Comparison of ENCODE assay signal across 16 mouse cellular contexts in genomic region chr17:31308291-31308816, GRCm38 (mm10). TPM values are rescaled to one million over a fixed set of nuclear protein-coding genes. Genes with fewer than 3 reads are reported as not detected.
DNase-seq lines count a peak whose midpoint lies in the region; ATAC-seq and TF ChIP-seq lines count a peak whose summit lies in the region.
"Had no signal": no experiment of that assay in that cellular context is flagged by ENCODE, and none has a peak within 500 bp of the region (broad histone marks: within the 10 kb centered on the region; RNA-seq: fewer than 3 reads in every experiment).

No protein-coding gene starts in this region.

- H3K36me3 ChIP-seq in heart, postnatal 0 days (replicated peaks; ENCODE audit: control insufficient read depth, insufficient read depth, low read length): no peaks in the 10 kb centered on the region
- no peaks in the 10 kb centered on the region for H3K36me3 ChIP-seq in heart, embryonic 11.5 days (ENCODE audit: control insufficient read depth, insufficient read depth, low read length)
- H3K36me3 ChIP-seq in neural tube, embryonic 13.5 days: peaks cover 5% of the 10 kb centered on the region; the same call in 1 of the 2 replicates
- no peaks in the 10 kb centered on the region; the same call in 1 of the 2 replicates for H3K36me3 ChIP-seq in intestine, embryonic 16.5 days (ENCODE audit: control insufficient read depth, insufficient read depth, low read length)
- H3K36me3 ChIP-seq in liver, embryonic 11.5 days (ENCODE audit: control insufficient read depth, insufficient read depth, low read length): no peaks in the 10 kb centered on the region
- H3K36me3 ChIP-seq: hindbrain, embryonic 15.5 days; kidney, embryonic 15.5 days; liver, embryonic 13.5 days; midbrain, embryonic 12.5 days had no signal

- no peak overlapping the region for H3K4me2 ChIP-seq in heart, postnatal 0 days (ENCODE audit: low read depth, low read length)
- no peak overlapping the region for H3K4me2 ChIP-seq in heart, embryonic 11.5 days
- no peak overlapping the region for H3K4me2 ChIP-seq in neural tube, embryonic 13.5 days
- H3K4me2 ChIP-seq in intestine, embryonic 16.5 days (ENCODE audit: low read depth, low read length): no peak overlapping the region
- H3K4me2 ChIP-seq in liver, embryonic 11.5 days: no peak overlapping the region
- H3K4me2 ChIP-seq: hindbrain, embryonic 15.5 days; kidney, embryonic 15.5 days; liver, embryonic 13.5 days; midbrain, embryonic 12.5 days had no signal

- no peak for TF ChIP-seq EP300 in heart, postnatal 0 days (IDR thresholded peaks at IDR 0.05; ENCODE audit: low read depth)

- no peak overlapping the region for H3K4me3 ChIP-seq in heart, postnatal 0 days (ENCODE audit: low read depth, low read length)
- no peak overlapping the region for H3K4me3 ChIP-seq in heart, embryonic 11.5 days (ENCODE audit: low read depth, low read length)
- no peak overlapping the region for H3K4me3 ChIP-seq in neural tube, embryonic 13.5 days
- no peak overlapping the region for H3K4me3 ChIP-seq in intestine, embryonic 16.5 days (ENCODE audit: low read length)
- no peak overlapping the region for H3K4me3 ChIP-seq in liver, embryonic 11.5 days (ENCODE audit: low read depth, low read length)
- H3K4me3 ChIP-seq: erythroblast, embryonic 14.5 days; hindbrain, embryonic 15.5 days; kidney, embryonic 15.5 days; liver, embryonic 13.5 days; midbrain, embryonic 12.5 days had no signal

- H3K27ac ChIP-seq in heart, postnatal 0 days (ENCODE audit: low read depth): peak overlapping the region; percentile 43; the same call in 1 of the 2 replicates
- no peak overlapping the region for H3K27ac ChIP-seq in heart, embryonic 11.5 days (ENCODE audit: low read depth, low read length)
- H3K27ac ChIP-seq in neural tube, embryonic 13.5 days (replicated peaks): peak overlapping the region; percentile 80; the same call in 1 of the 2 replicates
- peak overlapping the region; percentile 55 for H3K27ac ChIP-seq in intestine, embryonic 16.5 days (ENCODE audit: low read length)
- H3K27ac ChIP-seq in liver, embryonic 11.5 days (ENCODE audit: low read depth, low read length): no peak overlapping the region
- H3K27ac ChIP-seq: kidney, embryonic 15.5 days; liver, embryonic 13.5 days; midbrain, embryonic 12.5 days had no signal

- no peak for TF ChIP-seq CTCF in heart, postnatal 0 days (IDR thresholded peaks at IDR 0.05; ENCODE audit: low read depth)

- H3K27me3 ChIP-seq in heart, postnatal 0 days (ENCODE audit: control insufficient read depth, insufficient read depth, low read length): no peaks in the 10 kb centered on the region
- H3K27me3 ChIP-seq in heart, embryonic 11.5 days (ENCODE audit: control insufficient read depth, insufficient read depth, low read length): no peaks in the 10 kb centered on the region
- no peaks in the 10 kb centered on the region for H3K27me3 ChIP-seq in neural tube, embryonic 13.5 days
- no peaks in the 10 kb centered on the region for H3K27me3 ChIP-seq in intestine, embryonic 16.5 days (replicated peaks; ENCODE audit: control insufficient read depth, insufficient read depth, low read length)
- no peaks in the 10 kb centered on the region for H3K27me3 ChIP-seq in liver, embryonic 11.5 days (replicated peaks; ENCODE audit: control insufficient read depth, insufficient read depth, low read length)
- H3K27me3 ChIP-seq: hindbrain, embryonic 15.5 days; kidney, embryonic 15.5 days; liver, embryonic 13.5 days; midbrain, embryonic 12.5 days had no signal

- peak; percentile 54 for ATAC-seq in heart, postnatal 0 days (ENCODE audit: insufficient read depth, low read depth)
- ATAC-seq in heart, embryonic 11.5 days (replicated peaks; ENCODE audit: insufficient number of reproducible peaks, low FRiP score, low TSS enrichment): no peak
- ATAC-seq in neural tube, embryonic 13.5 days (ENCODE audit: low read depth): no peak
- peak; percentile 36; the same call in 1 of the 2 replicates for ATAC-seq in intestine, embryonic 16.5 days
- ATAC-seq in liver, embryonic 11.5 days (replicated peaks; ENCODE audit: low FRiP score): no peak
- ATAC-seq: activated CD4-positive, CD25-positive, alpha-beta regulatory T cell, adult 4 months; forebrain, embryonic 16.5 days had no signal

- H3K4me1 ChIP-seq in heart, postnatal 0 days (ENCODE audit: control insufficient read depth, insufficient read depth): peaks cover 18% of the 10 kb centered on the region
- H3K4me1 ChIP-seq in heart, embryonic 11.5 days (ENCODE audit: control insufficient read depth, insufficient read depth, low read length): peaks cover 18% of the 10 kb centered on the region
- H3K4me1 ChIP-seq in neural tube, embryonic 13.5 days (replicated peaks): peaks cover 35% of the 10 kb centered on the region
- H3K4me1 ChIP-seq in intestine, embryonic 16.5 days (ENCODE audit: control insufficient read depth, insufficient read depth, low read length): peaks cover 26% of the 10 kb centered on the region
- H3K4me1 ChIP-seq in liver, embryonic 11.5 days (replicated peaks; ENCODE audit: control insufficient read depth, insufficient read depth, low read length): peaks cover 19% of the 10 kb centered on the region

- no peak for DNase-seq in heart, postnatal 0 days (ENCODE audit: low spot score)
- DNase-seq in neural tube, embryonic 10.5 days (ENCODE audit: extremely low spot score, low spot score): no peak
- no peak for DNase-seq in liver, embryonic 11.5 days (ENCODE audit: low spot score)
- DNase-seq in cerebellum, adult 8-10 months: no peak
- DNase-seq: adrenal gland, postnatal 36 days; layer of hippocampus, postnatal 36 days; liver, embryonic 13.5 days had no signal

- WGBS in heart, postnatal 0 days: 59% methylated on average over 7 of the region's 7 CpGs
- WGBS in heart, embryonic 11.5 days (ENCODE audit: insufficient replicate concordance): 80% methylated on average over 7 of the region's 7 CpGs
- 90% methylated on average over 7 of the region's 7 CpGs for WGBS in neural tube, embryonic 13.5 days
- WGBS in intestine, embryonic 16.5 days: 72% methylated on average over 7 of the region's 7 CpGs
- 83% methylated on average over 7 of the region's 7 CpGs for WGBS in liver, embryonic 11.5 days

- H3K9ac ChIP-seq in heart, postnatal 0 days (replicated peaks; ENCODE audit: low read depth, low read length): no peak overlapping the region
- no peak overlapping the region for H3K9ac ChIP-seq in heart, embryonic 11.5 days (ENCODE audit: low read depth, low read length)
- no peak overlapping the region for H3K9ac ChIP-seq in neural tube, embryonic 13.5 days
- no peak overlapping the region for H3K9ac ChIP-seq in intestine, embryonic 16.5 days (ENCODE audit: low read depth, low read length)
- no peak overlapping the region for H3K9ac ChIP-seq in liver, embryonic 11.5 days (ENCODE audit: low read depth, low read length)
- H3K9ac ChIP-seq: hindbrain, embryonic 15.5 days; kidney, embryonic 15.5 days; liver, embryonic 13.5 days; midbrain, embryonic 12.5 days had no signal

- H3K9me3 ChIP-seq in heart, postnatal 0 days (replicated peaks; ENCODE audit: control insufficient read depth, low read length): no peaks in the 10 kb centered on the region
- H3K9me3 ChIP-seq in heart, embryonic 11.5 days (replicated peaks; ENCODE audit: control insufficient read depth, low read length): no peaks in the 10 kb centered on the region
- no peaks in the 10 kb centered on the region for H3K9me3 ChIP-seq in neural tube, embryonic 13.5 days
- no peaks in the 10 kb centered on the region for H3K9me3 ChIP-seq in intestine, embryonic 16.5 days (ENCODE audit: control insufficient read depth, low read length)
- H3K9me3 ChIP-seq in liver, embryonic 11.5 days (ENCODE audit: control insufficient read depth, low read length): no peaks in the 10 kb centered on the region
- H3K9me3 ChIP-seq: hindbrain, embryonic 15.5 days; kidney, embryonic 15.5 days; liver, embryonic 13.5 days; midbrain, embryonic 12.5 days had no signal

RNA-seq across cellular contexts. Expression of gene Slc37a1, which starts 21.8 kb away (rescaled TPM):
- 16.8 and 37.9 TPM in 2 replicates for total RNA-seq in heart, postnatal 0 days (2014; rRNA removed; ENCODE audit: low replicate concordance)
- polyA plus RNA-seq in heart, postnatal 0 days (2015; fragmentation: Nextera tagmentation; extraction: Ambion mirVana): 9.7 and 13.5 TPM in 2 replicates
- 4.6 TPM in 2 replicates for polyA plus RNA-seq in heart, embryonic 11.5 days (2014; fragmentation: Nextera tagmentation; extraction: Ambion mirVana)
- 13.3 and 14.6 TPM in 2 replicates for polyA plus RNA-seq in neural tube, embryonic 13.5 days (2015; fragmentation: Nextera tagmentation; extraction: Ambion mirVana)
- 21.1 and 21.5 TPM in 2 replicates for polyA plus RNA-seq in intestine, embryonic 16.5 days (2015; fragmentation: Nextera tagmentation; extraction: Ambion mirVana)
- 6.6 and 7.7 TPM in 2 replicates for polyA plus RNA-seq in liver, embryonic 11.5 days (2014; fragmentation: Nextera tagmentation; extraction: Ambion mirVana)

RNA-seq across cellular contexts. Expression of gene Rsph1, which starts 31.2 kb away (rescaled TPM):
- total RNA-seq in heart, postnatal 0 days (2014; rRNA removed; ENCODE audit: low replicate concordance): 0.27 TPM in 1 of 2 replicates, not detected in the other
- polyA plus RNA-seq in heart, postnatal 0 days (2015; fragmentation: Nextera tagmentation; extraction: Ambion mirVana): 1.6 and 2.3 TPM in 2 replicates
- polyA plus RNA-seq in heart, embryonic 11.5 days (2014; fragmentation: Nextera tagmentation; extraction: Ambion mirVana): 1.7 and 1.9 TPM in 2 replicates
- 2.2 and 2.3 TPM in 2 replicates for polyA plus RNA-seq in neural tube, embryonic 13.5 days (2015; fragmentation: Nextera tagmentation; extraction: Ambion mirVana)
- polyA plus RNA-seq in intestine, embryonic 16.5 days (2015; fragmentation: Nextera tagmentation; extraction: Ambion mirVana): 0.88 and 0.94 TPM in 2 replicates
- polyA plus RNA-seq in liver, embryonic 11.5 days (2014; fragmentation: Nextera tagmentation; extraction: Ambion mirVana): 0.40 and 0.88 TPM in 2 replicates
- polyA plus RNA-seq: erythroblast, embryonic 14.5 days had no signal

Comparison
In these comparisons a context has a peak if more than half of its experiments do, and no peak if none do; other contexts are left out.
1. ATAC-seq: peak in heart, postnatal 0 days (single experiment) and intestine, embryonic 16.5 days (single experiment); none in heart, embryonic 11.5 days (single experiment), neural tube, embryonic 13.5 days (single experiment) and liver, embryonic 11.5 days (single experiment).
2. H3K27ac ChIP-seq: peak in heart, postnatal 0 days (single experiment), neural tube, embryonic 13.5 days (single experiment) and intestine, embryonic 16.5 days (single experiment); none in heart, embryonic 11.5 days (single experiment) and liver, embryonic 11.5 days (single experiment).